Mouse (Mus musculus) hindbrain, embryonic 16.5 days (tissue): ENCODE measurements at regions not wholly inside any gene's neighbourhood (a gene's known extent, or its start where the extent isn't known, plus 50 kb on each side); places are given as distances from the start of the nearest gene placed in this dataset.

Experiments used
- ATAC-seq: fragments of 200-750 bp; cut with Nextera tagmentation; 2 replicates; pipeline ENCODE4 v1.8.0; 2017; ENCODE audit warnings: moderate TSS enrichment, moderate library complexity
- H3K27ac ChIP-seq: fragments of 300-500 bp; sonication (generic); 2 replicates; pipeline ENCODE4 v1.5.1; 2014; ENCODE audit warnings: low read depth, mild to moderate bottlenecking, control low read depth, low read length, moderate library complexity
- H3K27me3 ChIP-seq: fragments of 300-500 bp; sonication (generic); replicated peaks from 2 replicates; pipeline ENCODE4 v1.6.1; 2014; ENCODE audit warnings: low read length; ENCODE audit not compliant: control insufficient read depth, insufficient read depth
- H3K36me3 ChIP-seq: fragments of 300-500 bp; sonication (generic); 2 replicates; pipeline ENCODE4 v1.6.1; 2014; ENCODE audit warnings: mild to moderate bottlenecking, low read length, moderate library complexity, mixed read lengths; ENCODE audit not compliant: control insufficient read depth, insufficient read depth
- H3K4me1 ChIP-seq: fragments of 300-500 bp; sonication (generic); 2 replicates; pipeline ENCODE4 v1.6.1; 2014; ENCODE audit warnings: low read depth, low read length; ENCODE audit not compliant: control insufficient read depth, insufficient read depth
- H3K4me2 ChIP-seq: fragments of 300-500 bp; sonication (generic); 2 replicates; pipeline ENCODE4 v1.6.1; 2014; ENCODE audit warnings: mild to moderate bottlenecking, low read length, control low read depth, moderate library complexity
- H3K4me3 ChIP-seq: fragments of 300-500 bp; sonication (generic); 2 replicates; pipeline ENCODE4 v1.5.1; 2014; ENCODE audit warnings: mild to moderate bottlenecking, low read length, control low read depth, moderate library complexity
- H3K9ac ChIP-seq: fragments of 300-500 bp; sonication (generic); 2 replicates; pipeline ENCODE4 v1.6.1; 2014; ENCODE audit warnings: low read depth, mild to moderate bottlenecking, control low read depth, low read length, moderate library complexity
- H3K9me3 ChIP-seq: fragments of 300-500 bp; sonication (generic); 2 replicates; pipeline ENCODE4 v1.6.1; 2014; ENCODE audit warnings: mild to moderate bottlenecking, low read length, moderate library complexity; ENCODE audit not compliant: control insufficient read depth
- WGBS: fragments of 180-500 bp; shearing (Covaris S2); extraction: QIAGEN DNeasy Blood & Tissue Kit; methylation state at CpG from one replicate; pipeline ENCODE4 v1.1.7; 2014; 5-methylcytosine and 5-hydroxymethylcytosine counted together

DNA sequence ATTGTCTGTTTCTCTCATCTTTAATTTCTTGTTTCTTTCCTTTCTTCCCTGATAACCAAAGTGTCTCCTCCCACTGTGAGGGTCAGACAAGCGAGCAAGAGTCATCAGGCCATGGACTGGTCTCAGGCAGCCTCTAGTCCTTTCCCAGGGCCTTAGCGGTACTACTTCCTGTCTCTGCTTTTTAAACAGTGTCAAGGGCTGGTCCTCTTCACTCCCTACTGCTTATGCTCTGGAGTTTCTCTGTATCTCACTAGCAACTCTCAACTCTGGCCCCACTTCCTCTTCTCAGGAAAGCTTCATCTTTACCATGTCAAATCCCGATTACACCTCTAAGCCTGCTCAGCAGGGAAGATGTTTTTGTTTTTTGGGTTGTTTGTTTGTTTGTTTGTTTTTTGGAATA lies 124.1 kb downstream of the Pten start:
- peaks cover 4% of the 10 kb centered on the region for H3K4me1 ChIP-seq
- H3K4me2 ChIP-seq: no peak overlapping the region
- no peak overlapping the region for H3K9ac ChIP-seq
- no peaks in the 10 kb centered on the region for H3K9me3 ChIP-seq
- no peaks in the 10 kb centered on the region for H3K27me3 ChIP-seq
- no peak overlapping the region for H3K4me3 ChIP-seq
- no peak overlapping the region for H3K27ac ChIP-seq
- H3K36me3 ChIP-seq: no peaks in the 10 kb centered on the region
- 86% methylated on average over 3 of the region's 3 CpGs for WGBS
- ATAC-seq: no peak

- H3K4me2 ChIP-seq: no peak overlapping the region
- WGBS: 75% methylated on average over 3 of the region's 3 CpGs
Measured at GRCm38 (mm10) chr19:32884279-32884678, 127.0 kb downstream of the Pten start.

DNA sequence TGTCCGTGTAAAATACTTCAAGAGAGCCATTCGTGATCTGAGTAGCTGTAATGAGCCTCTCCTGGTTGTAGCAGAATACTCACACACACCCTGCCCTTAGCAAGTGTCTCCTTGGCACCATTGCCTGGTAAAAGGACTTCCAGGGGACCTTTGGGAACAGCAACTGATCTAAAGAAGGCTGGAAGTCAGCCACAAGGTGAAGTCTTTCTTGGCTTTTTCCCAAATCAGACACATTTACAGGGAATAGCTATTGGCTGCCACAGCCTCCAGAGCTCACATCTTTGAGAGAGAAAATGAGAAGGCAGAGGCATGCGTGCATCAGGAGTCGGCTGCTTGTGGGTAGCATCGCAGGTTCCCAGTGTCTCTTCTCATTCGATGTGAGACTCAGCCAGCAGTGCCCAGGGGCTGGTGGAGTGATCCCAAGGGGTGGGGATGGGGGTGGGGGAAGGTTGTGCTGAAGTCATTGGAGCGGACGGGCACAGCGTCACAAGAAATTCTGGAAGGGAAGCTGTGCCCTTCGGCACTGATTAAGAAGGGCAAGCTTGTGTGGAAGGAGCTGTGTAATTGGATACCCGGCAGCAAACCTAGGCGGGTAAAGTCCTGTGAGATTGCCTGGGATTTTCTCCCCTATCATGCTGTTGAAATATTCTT lies 128.3 kb downstream of the Pten start:
- 42% methylated on average over 12 of the region's 12 CpGs for WGBS
- H3K4me2 ChIP-seq: no peak overlapping the region
- H3K27ac ChIP-seq: no peak overlapping the region

More at GRCm38 (mm10) chr19:32884279-32884678, 127.0 kb downstream of the Pten start:
- Histone ChIP-seq H3K36me3 (no peaks in the 10 kb centered on the region), H3K27ac (no peak overlapping the region), H3K9ac (no peak overlapping the region), H3K4me3 (no peak overlapping the region), H3K4me1 (peaks cover 4% of the 10 kb centered on the region), H3K9me3 (no peaks in the 10 kb centered on the region), H3K27me3 (no peaks in the 10 kb centered on the region)
- no peak for ATAC-seq

GRCm38 (mm10) chr19:32887190-32887589 lies 129.9 kb downstream of the Pten start:
- Histone ChIP-seq H3K4me2 (no peak overlapping the region), H3K27me3 (no peaks in the 10 kb centered on the region), H3K9me3 (no peaks in the 10 kb centered on the region), H3K27ac (no peak overlapping the region), H3K36me3 (no peaks in the 10 kb centered on the region), H3K4me3 (no peak overlapping the region), H3K4me1 (peaks cover 4% of the 10 kb centered on the region), H3K9ac (no peak overlapping the region)
- WGBS: 69% methylated on average over 7 of the region's 7 CpGs
- no peak for ATAC-seq

More for the DNA sequence above, 128.3 kb downstream of the Pten start:
- H3K36me3 ChIP-seq: no peaks in the 10 kb centered on the region
- H3K4me1 ChIP-seq: peaks cover 4% of the 10 kb centered on the region
- no peaks in the 10 kb centered on the region for H3K27me3 ChIP-seq
- peak; percentile 71 for ATAC-seq
- no peaks in the 10 kb centered on the region for H3K9me3 ChIP-seq
- H3K9ac ChIP-seq: no peak overlapping the region
- no peak overlapping the region for H3K4me3 ChIP-seq

GRCm38 (mm10) chr19:32888616-32889305 lies 131.5 kb downstream of the Pten start:
- peaks cover 4% of the 10 kb centered on the region for H3K4me1 ChIP-seq
- ATAC-seq: no peak
- H3K36me3 ChIP-seq: no peaks in the 10 kb centered on the region
- 78% methylated on average over 12 of the region's 12 CpGs for WGBS
- H3K4me2 ChIP-seq: no peak overlapping the region
- H3K27ac ChIP-seq: no peak overlapping the region
- no peak overlapping the region for H3K9ac ChIP-seq
- no peaks in the 10 kb centered on the region for H3K9me3 ChIP-seq
- H3K4me3 ChIP-seq: no peak overlapping the region
- no peaks in the 10 kb centered on the region for H3K27me3 ChIP-seq

DNA sequence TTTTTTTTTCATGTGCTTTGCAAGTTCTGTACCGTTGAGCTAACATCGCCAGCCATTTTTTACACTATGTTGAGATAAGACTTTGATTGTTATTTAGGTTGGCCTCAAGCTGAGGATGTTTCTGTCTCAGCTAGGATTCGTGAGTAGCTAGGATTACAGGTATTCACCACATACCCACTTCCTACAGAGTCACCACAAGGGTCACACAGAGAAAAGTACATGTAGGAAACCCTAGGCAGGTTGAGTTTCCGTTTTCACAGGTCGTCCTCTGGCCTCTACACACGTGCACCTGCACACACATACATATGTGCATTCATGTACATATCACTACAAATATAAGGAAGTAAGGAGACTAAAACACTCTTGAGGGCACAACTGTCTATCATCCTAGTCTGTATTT lies 133.5 kb downstream of the Pten start:
- H3K27me3 ChIP-seq: no peaks in the 10 kb centered on the region
- 86% methylated on average over 6 of the region's 6 CpGs for WGBS
- H3K27ac ChIP-seq: no peak overlapping the region
- no peak overlapping the region for H3K9ac ChIP-seq
- ATAC-seq: no peak
- peaks cover 4% of the 10 kb centered on the region for H3K4me1 ChIP-seq
- no peak overlapping the region for H3K4me3 ChIP-seq
- H3K9me3 ChIP-seq: no peaks in the 10 kb centered on the region
- H3K36me3 ChIP-seq: no peaks in the 10 kb centered on the region
- no peak overlapping the region for H3K4me2 ChIP-seq

GRCm38 (mm10) chr19:32892469-32892868 lies 135.2 kb downstream of the Pten start:
- no peak for ATAC-seq
- no peaks in the 10 kb centered on the region for H3K4me1 ChIP-seq
- no peak overlapping the region for H3K9ac ChIP-seq
- no peak overlapping the region for H3K4me2 ChIP-seq
- no peaks in the 10 kb centered on the region for H3K9me3 ChIP-seq
- no peak overlapping the region for H3K27ac ChIP-seq
- H3K27me3 ChIP-seq: no peaks in the 10 kb centered on the region
- H3K4me3 ChIP-seq: no peak overlapping the region
- 88% methylated on average over 5 of the region's 5 CpGs for WGBS
- H3K36me3 ChIP-seq: no peaks in the 10 kb centered on the region

DNA sequence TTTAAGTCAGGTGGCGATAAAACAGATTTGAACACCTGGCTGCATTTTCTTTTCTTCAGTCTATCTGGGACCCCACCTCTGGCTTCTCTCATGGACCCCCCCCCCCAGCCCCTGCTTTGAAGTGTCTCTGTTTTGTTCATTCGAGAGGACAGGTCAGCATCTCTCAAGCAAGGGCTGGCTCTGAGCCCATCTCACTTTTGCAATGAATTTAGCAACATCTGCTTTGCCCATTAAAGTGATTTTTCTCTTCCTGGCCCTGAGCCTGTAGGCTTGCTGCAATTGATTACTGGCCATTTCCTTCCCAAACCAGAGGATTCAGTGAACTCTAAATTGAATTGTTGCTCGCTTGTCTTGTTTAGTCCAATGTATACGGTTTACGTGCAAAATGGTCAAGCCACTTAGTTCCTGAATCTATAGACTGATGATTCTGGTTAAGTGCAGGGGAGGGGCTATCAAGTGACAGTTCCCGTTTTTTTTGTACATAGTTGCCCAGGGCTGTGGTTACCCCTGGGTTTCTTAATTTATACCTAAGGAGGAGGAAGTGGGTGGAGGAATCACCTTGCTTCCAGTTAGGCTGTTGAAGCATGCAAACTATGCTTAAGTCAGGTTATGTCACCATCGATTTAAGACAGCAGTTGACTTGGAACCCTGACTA lies 146.3 kb downstream of the Pten start:
- H3K4me1 ChIP-seq: no peaks in the 10 kb centered on the region
- no peaks in the 10 kb centered on the region for H3K9me3 ChIP-seq
- no peak overlapping the region for H3K4me3 ChIP-seq
- H3K4me2 ChIP-seq: no peak overlapping the region
- H3K27ac ChIP-seq: no peak overlapping the region
- WGBS: 72% methylated on average over 7 of the region's 7 CpGs
- no peaks in the 10 kb centered on the region for H3K36me3 ChIP-seq
- no peak for ATAC-seq
- no peak overlapping the region for H3K9ac ChIP-seq
- no peaks in the 10 kb centered on the region for H3K27me3 ChIP-seq

DNA sequence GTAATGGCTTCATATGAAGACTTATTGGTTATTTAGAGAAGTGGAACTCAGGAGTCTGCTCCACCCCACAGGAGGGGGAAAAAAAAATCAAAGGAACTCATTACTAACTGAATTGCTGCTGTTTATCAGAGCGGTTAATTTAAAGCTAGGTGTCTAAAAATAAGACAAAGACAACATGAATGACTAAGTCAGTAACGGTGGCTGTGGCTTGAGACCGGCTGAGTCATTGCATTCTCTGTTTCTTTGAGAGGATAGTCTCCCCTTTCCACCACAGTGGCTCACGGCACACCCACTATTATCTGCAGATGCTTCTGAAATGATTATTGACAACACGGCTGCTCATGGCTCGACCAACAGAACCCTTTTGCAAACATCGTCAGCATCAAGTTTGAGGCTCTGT lies 147.2 kb downstream of the Pten start:
- no peak overlapping the region for H3K9ac ChIP-seq
- H3K4me3 ChIP-seq: no peak overlapping the region
- H3K27me3 ChIP-seq: no peaks in the 10 kb centered on the region
- no peak for ATAC-seq
- H3K9me3 ChIP-seq: no peaks in the 10 kb centered on the region
- 75% methylated on average over 7 of the region's 7 CpGs for WGBS
- H3K4me1 ChIP-seq: no peaks in the 10 kb centered on the region
- H3K27ac ChIP-seq: no peak overlapping the region
- no peaks in the 10 kb centered on the region for H3K36me3 ChIP-seq
- no peak overlapping the region for H3K4me2 ChIP-seq
